Mouse (Mus musculus) hindbrain, postnatal 0 days (tissue): ENCODE measurements around the gene Tnks2. TPM values are rescaled to one million over a fixed set of nuclear protein-coding genes. Genes with fewer than 3 reads are reported as not detected.

Experiments used
- ATAC-seq: fragments of 200-750 bp; cut with Nextera tagmentation; 2 replicates; pipeline ENCODE4 v1.8.0; 2017; ENCODE audit warnings: mild to moderate bottlenecking, moderate TSS enrichment, moderate library complexity
- DNase-seq: peaks from one replicate; pipeline ENCODE4 v3.0.0-alpha.2; 2015; ENCODE audit warnings: low spot score
- H3K27ac ChIP-seq: fragments of 300-500 bp; sonication (generic); 2 replicates; pipeline ENCODE4 v1.5.1; 2014; ENCODE audit warnings: mild to moderate bottlenecking
- H3K27me3 ChIP-seq: fragments of 300-500 bp; sonication (generic); 2 replicates; pipeline ENCODE4 v1.6.1; 2014; ENCODE audit warnings: low read length, mixed read lengths; ENCODE audit not compliant: insufficient read depth
- H3K36me3 ChIP-seq: fragments of 300-500 bp; sonication (generic); 2 replicates; pipeline ENCODE4 v1.6.1; 2014; ENCODE audit warnings: low read length, mixed read lengths; ENCODE audit not compliant: insufficient read depth
- H3K4me1 ChIP-seq: fragments of 300-500 bp; sonication (generic); 2 replicates; pipeline ENCODE4 v1.6.1; 2014; ENCODE audit warnings: antibody characterized with exemption, low read length, mixed read lengths; ENCODE audit not compliant: insufficient read depth
- H3K4me2 ChIP-seq: fragments of 300-500 bp; sonication (generic); 2 replicates; pipeline ENCODE4 v1.6.1; 2014; ENCODE audit warnings: low read depth, mild to moderate bottlenecking, low read length, moderate library complexity, mixed read lengths
- H3K4me3 ChIP-seq: fragments of 300-500 bp; sonication (generic); 2 replicates; pipeline ENCODE4 v1.5.1; 2014; ENCODE audit warnings: low read length
- H3K9ac ChIP-seq: fragments of 300-500 bp; sonication (generic); replicated peaks from 2 replicates; pipeline ENCODE4 v1.6.1; 2014; ENCODE audit warnings: mild to moderate bottlenecking, low read length, moderate library complexity, mixed read lengths
- H3K9me3 ChIP-seq: fragments of 300-500 bp; sonication (generic); 2 replicates; pipeline ENCODE4 v1.6.1; 2016; ENCODE audit warnings: low read length, mixed read lengths
- CTCF ChIP-seq: IDR thresholded peaks from 2 replicates; pipeline ENCODE4 v1.5.1; 2016; ENCODE audit warnings: antibody characterized with exemption, control low read depth, low read depth
- WGBS: fragments of 180-500 bp; shearing (Covaris S2); extraction: QIAGEN DNeasy Blood & Tissue Kit; methylation state at CpG from one replicate; pipeline ENCODE4 v1.1.7; 2014; 5-methylcytosine and 5-hydroxymethylcytosine counted together
- polyA plus RNA-seq: library from polyadenylated mRNA; unstranded; fragments of >200 nt; fragmentation: Nextera tagmentation; extraction: Ambion mirVana; gene quantifications from 2 replicates; pipeline ENCODE4 v1.2.1, GENCODE M21; 2015
- total RNA-seq: library from RNA; depleted of rRNA; stranded (reverse); fragments of >200 nt; gene quantifications from 2 replicates; pipeline ENCODE4 v1.2.3, GENCODE M21; 2014

Tnks2 gene
- total and polyA plus RNA-seq, 2 experiments from 2014 or later: 28.7 to 128 TPM

- no peak overlapping the region for H3K4me2 ChIP-seq
- H3K4me1 ChIP-seq: no peaks in the 10 kb centered on the region
- H3K4me3 ChIP-seq: no peak overlapping the region
- no peak overlapping the region for H3K9ac ChIP-seq
- 26% methylated on average over 3 of the region's 3 CpGs for WGBS
- ATAC-seq (no peak), DNase-seq (no peak)
- peaks cover 56% of the 10 kb centered on the region for H3K36me3 ChIP-seq
- H3K9me3 ChIP-seq: no peaks in the 10 kb centered on the region
- no peak overlapping the region for H3K27ac ChIP-seq
- H3K27me3 ChIP-seq: no peaks in the 10 kb centered on the region
- no peak for TF ChIP-seq CTCF
These were observed 53.7 kb downstream of the Tnks2 start for GRCm38 (mm10) chr19:36887706-36888105.

- Histone ChIP-seq H3K4me3 (no peak overlapping the region), H3K4me2 (no peak overlapping the region), H3K9ac (no peak overlapping the region), H3K36me3 (peaks cover 50% of the 10 kb centered on the region), H3K9me3 (no peaks in the 10 kb centered on the region), H3K27me3 (no peaks in the 10 kb centered on the region), H3K4me1 (peaks cover 5% of the 10 kb centered on the region; the same call in 1 of the 2 replicates), H3K27ac (no peak overlapping the region)
- DNase-seq (no peak), ATAC-seq (no peak)
- TF ChIP-seq CTCF: no peak
- WGBS: 95% methylated on average over 3 of the region's 3 CpGs
These were observed 57.7 kb downstream of the Tnks2 start for GRCm38 (mm10) chr19:36891746-36892145.

- H3K27me3 ChIP-seq: no peaks in the 10 kb centered on the region
- TF ChIP-seq CTCF: no peak
- DNase-seq (peak; percentile 67), ATAC-seq (peak; percentile 91)
- peaks cover 5% of the 10 kb centered on the region; the same call in 1 of the 2 replicates for H3K4me1 ChIP-seq
- H3K4me3 ChIP-seq: no peak overlapping the region
- H3K9ac ChIP-seq: no peak overlapping the region
- WGBS: 10% methylated on average over 10 of the region's 10 CpGs
- H3K4me2 ChIP-seq: 0 out of 2 replicates have a peak overlapping the region, but pooled peaks have one; percentile 3
- H3K9me3 ChIP-seq: no peaks in the 10 kb centered on the region
- peak overlapping the region; percentile 52 for H3K27ac ChIP-seq
- H3K36me3 ChIP-seq: peaks cover 13% of the 10 kb centered on the region; the same call in 1 of the 2 replicates
These were observed 62.9 kb downstream of the Tnks2 start for GRCm38 (mm10) chr19:36896791-36897569.

GRCm38 (mm10) chr19:36897778-36898177 is 63.7 kb downstream of the Tnks2 start:
- no peak overlapping the region for H3K27ac ChIP-seq
- TF ChIP-seq CTCF: peak; percentile 77
- H3K9me3 ChIP-seq: no peaks in the 10 kb centered on the region
- no peak overlapping the region for H3K4me2 ChIP-seq
- peaks cover 13% of the 10 kb centered on the region; the same call in 1 of the 2 replicates for H3K36me3 ChIP-seq
- no peak overlapping the region for H3K9ac ChIP-seq
- peak; percentile 52; the same call in 1 of the 2 replicates for ATAC-seq
- peak; percentile 74 for DNase-seq
- WGBS: 41% methylated on average over 9 of the region's 9 CpGs
- no peak overlapping the region for H3K4me3 ChIP-seq
- peaks cover 5% of the 10 kb centered on the region; the same call in 1 of the 2 replicates for H3K4me1 ChIP-seq
- no peaks in the 10 kb centered on the region for H3K27me3 ChIP-seq

GRCm38 (mm10) chr19:36903377-36903776 is 69.3 kb downstream of the Tnks2 start:
- H3K4me3 ChIP-seq: peak overlapping the region; percentile 53; the same call in 1 of the 2 replicates
- TF ChIP-seq CTCF: no peak
- peak overlapping the region; percentile 67; the same call in 1 of the 2 replicates for H3K9ac ChIP-seq
- DNase-seq: no peak
- no peaks in the 10 kb centered on the region for H3K36me3 ChIP-seq
- no peak for ATAC-seq
- H3K27ac ChIP-seq: peak overlapping the region; percentile 75
- H3K4me1 ChIP-seq: peaks cover 4% of the 10 kb centered on the region; the same call in 1 of the 2 replicates
- no peaks in the 10 kb centered on the region for H3K9me3 ChIP-seq
- no peaks in the 10 kb centered on the region for H3K27me3 ChIP-seq
- peak overlapping the region; percentile 88 for H3K4me2 ChIP-seq
- WGBS: 30% methylated on average over 7 of the region's 7 CpGs

- DNase-seq: peak; percentile 86
These were observed 70.4 kb downstream of the Tnks2 start for GRCm38 (mm10) chr19:36904211-36905007.

More at GRCm38 (mm10) chr19:36904211-36905007, 70.4 kb downstream of the Tnks2 start:
- H3K27ac ChIP-seq: peak overlapping the region; percentile 75
- TF ChIP-seq CTCF: no peak
- H3K27me3 ChIP-seq: no peaks in the 10 kb centered on the region
- peak overlapping the region; percentile 53 for H3K4me3 ChIP-seq
- peak overlapping the region; percentile 67 for H3K9ac ChIP-seq
- WGBS: 2% methylated on average over 41 of the region's 41 CpGs
- no peaks in the 10 kb centered on the region for H3K36me3 ChIP-seq
- peaks cover 4% of the 10 kb centered on the region; the same call in 1 of the 2 replicates for H3K4me1 ChIP-seq
- no peaks in the 10 kb centered on the region for H3K9me3 ChIP-seq
- peak; percentile 94 for ATAC-seq
- H3K4me2 ChIP-seq: peak overlapping the region; percentile 88
